Mouse (Mus musculus) gastrocnemius, postnatal 25 days (tissue): ENCODE results near the gene Gpr63. TPM values are rescaled to one million over a fixed set of nuclear protein-coding genes. Genes with fewer than 3 reads are reported as not detected.

Experiments
- total RNA-seq, 2 experiments: library from RNA; stranded (reverse); gene quantifications; 1 replicate in 1 of 2; 2 replicates in 1 of 2; pipeline ENCODE4 v1.2.3; 2021

Gpr63 gene
- total RNA-seq, 2 experiments from 2014 or later: 0.56 to 0.70 TPM

Other genes with a start within 250 kb of the Gpr63 start
- gene Klhl32, start 115.3 kb upstream of the Gpr63 start, total RNA-seq: under 1 TPM; 0.08 to 0.15 TPM
- 10 to 100 TPM; 44.3 to 51.5 TPM for gene Ndufaf4, start 68.3 kb upstream of the Gpr63 start, total RNA-seq